Mouse (Mus musculus): ENCODE measurements around the gene Adamtsl1.
A peak's percentile ranks its signal among the peaks of the same experiment; 100 is the strongest.

Adamtsl1 gene

GRCm38 (mm10) chr4:85920474-85920873 lies 406.5 kb downstream of the Adamtsl1 start:
- no peak for DNase-seq (ENCODE audit: low spot score in 2 of 2)

- peak; percentile 57 to 72 for DNase-seq (ENCODE audit: low spot score in 2 of 2)
These were observed 408.8 kb downstream of the Adamtsl1 start for GRCm38 (mm10) chr4:85922741-85923140.

GRCm38 (mm10) chr4:85932129-85932528 lies 418.2 kb downstream of the Adamtsl1 start:
- no peak for DNase-seq (ENCODE audit: low spot score in 2 of 2)

DNA sequence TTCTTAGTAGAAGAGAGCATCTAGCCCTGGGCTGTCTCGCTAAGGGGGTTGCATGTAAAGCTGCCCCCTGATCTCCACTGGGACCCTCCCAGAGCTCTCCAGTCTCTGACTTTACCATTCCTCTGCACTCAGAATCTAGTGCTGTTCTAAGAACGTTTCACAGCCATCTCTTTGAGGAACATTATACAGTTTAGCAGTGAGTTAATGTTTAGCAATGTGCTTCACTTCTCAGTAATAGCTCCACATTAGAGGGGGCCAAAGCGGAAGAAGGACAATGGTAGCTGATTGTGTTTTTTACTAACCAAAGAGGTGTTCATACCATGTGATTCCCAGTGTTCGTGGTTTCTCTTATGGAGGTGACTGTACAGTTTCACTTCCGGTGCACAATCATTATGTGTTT lies 425.5 kb downstream of the Adamtsl1 start:
- no peak for DNase-seq (ENCODE audit: low spot score in 2 of 2)

GRCm38 (mm10) chr4:85941857-85942256 lies 427.9 kb downstream of the Adamtsl1 start:
- DNase-seq (ENCODE audit: low spot score in 2 of 2): no peak

GRCm38 (mm10) chr4:85953590-85953989 lies 439.6 kb downstream of the Adamtsl1 start:
- DNase-seq (ENCODE audit: low spot score in 2 of 2): no peak

GRCm38 (mm10) chr4:85955387-85955786 lies 441.4 kb downstream of the Adamtsl1 start:
- DNase-seq (ENCODE audit: low spot score in 2 of 2): no peak

DNA sequence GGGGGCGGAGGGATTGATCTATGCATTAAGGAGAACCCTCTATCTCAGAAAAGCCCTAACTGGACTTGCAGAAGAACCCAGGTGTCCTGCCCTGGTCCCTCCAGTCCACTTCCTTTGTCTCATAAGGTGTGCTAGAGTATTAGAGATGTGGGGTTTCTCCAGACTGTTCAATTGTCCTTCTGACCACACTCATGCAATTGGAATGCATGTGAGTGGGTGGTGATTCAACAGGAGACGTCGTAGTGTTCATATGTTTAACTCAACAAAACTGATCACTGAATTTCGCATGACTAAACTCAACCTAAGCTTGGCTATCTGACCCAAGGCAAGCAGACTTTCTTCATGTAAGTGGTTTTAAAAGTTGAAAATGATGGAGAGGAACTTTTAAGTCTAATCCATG lies 443.3 kb downstream of the Adamtsl1 start:
- DNase-seq (ENCODE audit: low spot score in 2 of 2): no peak

DNA sequence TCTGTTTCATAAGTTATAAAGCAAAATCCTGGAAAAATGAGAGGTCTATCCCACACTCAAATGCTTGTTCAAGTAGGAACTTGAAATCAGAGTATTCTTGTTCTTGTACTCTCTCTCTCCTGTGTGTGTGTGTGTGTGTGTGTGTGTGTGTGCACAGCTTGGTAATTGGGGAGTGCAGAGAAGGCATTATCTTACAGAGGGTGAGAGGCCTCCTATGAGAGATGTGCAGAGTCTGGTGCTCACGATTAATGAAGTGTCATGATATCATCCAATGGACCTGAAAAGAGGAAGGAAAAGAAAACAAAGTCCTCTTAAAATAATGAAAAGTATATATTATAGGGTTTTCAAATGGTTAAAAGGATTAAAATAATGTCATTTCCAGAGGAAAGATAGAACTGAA lies 443.9 kb downstream of the Adamtsl1 start:
- no peak for DNase-seq (ENCODE audit: low spot score in 2 of 2)

GRCm38 (mm10) chr4:85959019-85959418 lies 445.0 kb downstream of the Adamtsl1 start:
- DNase-seq (ENCODE audit: low spot score in 2 of 2): peak in 1 of 2 experiments; percentile 4

GRCm38 (mm10) chr4:85976188-85976587 lies 462.2 kb downstream of the Adamtsl1 start:
- DNase-seq (ENCODE audit: low spot score in 2 of 2): no peak

GRCm38 (mm10) chr4:85979206-85979605 lies 465.2 kb downstream of the Adamtsl1 start:
- DNase-seq (ENCODE audit: low spot score in 2 of 2): no peak

- DNase-seq (ENCODE audit: low spot score in 2 of 2): no peak
These were observed 492.6 kb downstream of the Adamtsl1 start for GRCm38 (mm10) chr4:86006596-86006995.

- DNase-seq (ENCODE audit: low spot score in 2 of 2): no peak
These were observed 499.7 kb downstream of the Adamtsl1 start for GRCm38 (mm10) chr4:86013640-86014039.

DNA sequence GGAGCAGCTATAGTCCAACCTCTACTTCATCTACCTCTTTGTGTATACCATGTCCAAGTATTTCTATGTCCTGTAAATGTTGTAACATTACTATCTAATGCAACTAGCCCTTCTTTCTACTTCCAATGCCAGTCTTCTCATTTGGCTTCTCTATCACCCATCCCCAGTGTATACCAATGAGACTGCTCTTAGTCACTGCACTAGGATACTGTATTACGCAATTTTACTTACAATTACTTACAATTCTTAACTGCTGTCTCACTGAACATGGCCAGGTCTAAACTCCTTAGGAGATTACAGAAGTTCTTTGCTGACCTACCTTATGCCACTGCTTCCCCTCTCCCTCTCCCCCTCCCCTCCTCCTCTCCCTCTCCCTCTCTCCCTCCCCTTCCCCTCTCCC lies 505.0 kb downstream of the Adamtsl1 start:
- DNase-seq (ENCODE audit: low spot score in 2 of 2): no peak

GRCm38 (mm10) chr4:86019586-86019985 lies 505.6 kb downstream of the Adamtsl1 start:
- DNase-seq (ENCODE audit: low spot score in 2 of 2): no peak

- DNase-seq (ENCODE audit: low spot score in 2 of 2): no peak
These were observed 506.6 kb downstream of the Adamtsl1 start for GRCm38 (mm10) chr4:86020372-86021090.

DNA sequence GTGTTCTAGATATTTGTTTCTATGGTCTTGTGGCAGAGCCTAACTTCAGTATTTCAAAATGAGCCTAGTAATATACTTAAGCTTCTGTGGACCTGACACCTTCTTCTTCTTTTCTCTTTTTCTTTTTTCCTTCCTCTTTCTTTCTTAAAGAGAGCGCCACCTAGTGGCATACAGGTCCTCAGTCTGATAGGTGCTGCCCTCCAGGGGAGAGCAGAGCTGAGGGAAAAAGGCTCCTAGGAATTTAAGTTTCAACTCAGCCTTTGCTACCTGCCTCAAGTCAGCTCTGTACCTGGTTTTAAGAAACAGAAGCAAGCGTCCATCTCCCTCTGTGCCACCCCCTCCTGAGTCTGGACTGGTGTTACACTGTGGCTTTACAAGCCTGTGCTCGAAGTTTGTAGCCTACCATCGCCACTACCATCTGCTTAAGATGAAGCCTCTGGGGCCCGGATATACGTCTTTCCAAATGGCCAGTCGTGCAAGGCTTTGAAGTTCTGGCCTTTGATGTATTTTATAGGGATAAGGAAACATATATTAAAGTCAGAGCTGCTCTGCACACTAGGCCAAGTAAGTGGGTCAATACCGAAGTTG lies 510.7 kb downstream of the Adamtsl1 start:
- peak in 1 of 2 experiments; percentile 42 for DNase-seq (ENCODE audit: low spot score in 2 of 2)

DNA sequence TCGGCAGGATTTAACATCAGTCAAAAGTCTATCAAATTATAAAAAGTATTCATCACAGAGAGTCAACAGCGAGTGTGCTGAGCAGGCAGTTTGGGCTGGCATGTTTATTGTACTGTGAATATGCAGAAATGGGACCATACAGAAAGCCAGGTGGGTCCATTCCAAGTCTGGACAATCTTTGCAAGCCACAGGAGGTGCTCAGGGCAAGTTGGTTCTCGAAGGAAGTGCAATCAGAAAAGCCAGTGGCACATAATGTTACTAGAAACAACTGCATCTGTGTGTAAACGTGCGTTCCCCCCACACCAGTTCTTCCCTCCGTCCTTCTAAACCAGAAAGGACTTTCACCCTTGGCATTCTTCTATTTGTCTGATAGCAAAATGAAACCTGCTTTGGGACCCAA lies 515.5 kb downstream of the Adamtsl1 start:
- DNase-seq (ENCODE audit: low spot score in 2 of 2): no peak

DNA sequence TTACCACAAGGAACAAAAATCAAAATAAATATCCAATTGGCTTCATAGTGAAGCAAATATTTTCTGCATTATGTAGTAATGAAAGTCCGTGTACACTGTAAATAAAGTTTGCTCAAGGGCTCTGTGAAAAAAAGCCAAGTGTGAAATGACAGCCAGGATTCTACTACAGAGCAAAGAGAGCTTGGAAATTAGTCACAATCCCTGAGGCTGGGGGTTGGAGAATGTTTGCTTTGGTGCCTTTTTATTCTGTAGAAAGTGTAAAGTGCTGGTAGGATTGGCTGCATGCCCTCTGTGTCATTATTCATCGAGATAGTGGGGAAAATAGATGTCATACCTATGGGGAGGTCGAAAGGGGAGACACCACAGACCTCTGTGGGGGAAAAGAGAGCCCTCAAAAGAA lies 516.2 kb downstream of the Adamtsl1 start:
- DNase-seq (ENCODE audit: low spot score in 2 of 2): no peak

GRCm38 (mm10) chr4:86031041-86031440 lies 517.1 kb downstream of the Adamtsl1 start:
- no peak for DNase-seq (ENCODE audit: low spot score in 2 of 2)

GRCm38 (mm10) chr4:86040921-86041320 lies 526.9 kb downstream of the Adamtsl1 start:
- DNase-seq (ENCODE audit: low spot score in 2 of 2): no peak

- DNase-seq (ENCODE audit: low spot score in 2 of 2): no peak
These were observed 531.5 kb downstream of the Adamtsl1 start for GRCm38 (mm10) chr4:86045448-86045847.

DNA sequence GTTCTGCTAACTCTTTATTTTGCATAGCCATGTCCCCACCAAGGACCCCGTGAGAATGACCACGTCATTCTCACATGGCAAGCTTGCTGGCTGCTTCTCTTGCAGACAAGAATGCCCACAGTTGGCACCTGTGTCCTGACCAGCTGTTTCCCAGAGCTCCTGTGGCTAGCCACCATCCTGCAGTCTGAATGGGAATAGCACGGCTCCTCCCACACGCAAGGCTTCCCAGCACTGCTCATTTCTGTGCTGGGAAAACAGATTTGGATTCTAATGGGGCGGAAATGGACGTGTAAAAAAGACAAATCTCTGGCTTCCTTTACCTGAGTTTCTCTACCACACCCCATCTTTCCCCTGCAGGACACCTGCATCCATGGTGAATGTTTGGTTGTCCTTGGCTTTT lies 531.9 kb downstream of the Adamtsl1 start:
- peak in 1 of 2 experiments; percentile 43 for DNase-seq (ENCODE audit: low spot score in 2 of 2)

Data from left cerebral cortex, adult 9 months (tissue).